In genomic region chr12:53895909-53896308, GRCm38 (mm10) we compare ENCODE assay signal across 25 mouse cellular contexts.
"Had no signal": no experiment of that assay in that cellular context is flagged by ENCODE, and none has a peak within 500 bp of the region (broad histone marks: within the 10 kb centered on the region; RNA-seq: fewer than 3 reads in every experiment).

No protein-coding gene starts in this region.

- DNase-seq: gastrocnemius, adult 2 months; gastrocnemius, postnatal 10 days; gastrocnemius, postnatal 25 days; heart, adult 18-20 months; heart, postnatal 10 days; heart, postnatal 4 days; kidney, adult 18-20 months; kidney, adult 8-10 months; kidney, postnatal 10 days; kidney, postnatal 25 days; kidney, postnatal 4 days; liver had no signal

- H3K27ac ChIP-seq: gastrocnemius, adult 2 months; heart, embryonic 10.5 days; hindbrain, embryonic 10.5 days; hindbrain, embryonic 12.5 days; hindbrain, embryonic 14.5 days; intestine, embryonic 15.5 days; layer of hippocampus, adult 2 months; left cerebral cortex, adult 2 months; limb, embryonic 10.5 days; limb, embryonic 12.5 days had no signal

- H3K4me2 ChIP-seq: heart, embryonic 12.5 days; hindbrain, embryonic 12.5 days; hindbrain, embryonic 14.5 days; intestine, embryonic 15.5 days; limb, embryonic 12.5 days had no signal

- H3K9me3 ChIP-seq: heart, embryonic 10.5 days; heart, embryonic 12.5 days; hindbrain, embryonic 10.5 days; hindbrain, embryonic 12.5 days; intestine, embryonic 15.5 days; limb, embryonic 10.5 days; limb, embryonic 12.5 days had no signal

- H3K4me3 ChIP-seq: gastrocnemius, adult 2 months; heart, embryonic 10.5 days; heart, embryonic 12.5 days; hindbrain, embryonic 10.5 days; hindbrain, embryonic 12.5 days; intestine, embryonic 15.5 days; layer of hippocampus, adult 2 months; left cerebral cortex, adult 2 months; limb, embryonic 10.5 days; limb, embryonic 12.5 days had no signal

- H3K27me3 ChIP-seq: heart, embryonic 12.5 days; hindbrain, embryonic 12.5 days; intestine, embryonic 15.5 days; limb, embryonic 12.5 days had no signal

- ATAC-seq: hindbrain, embryonic 16.5 days; inflammation-experienced regulatory T-cells, adult 6 months; intestine, embryonic 15.5 days; intestine, postnatal 0 days had no signal

- H3K36me3 ChIP-seq: heart, embryonic 10.5 days; heart, embryonic 12.5 days; hindbrain, embryonic 10.5 days; hindbrain, embryonic 12.5 days; intestine, embryonic 15.5 days; limb, embryonic 10.5 days; limb, embryonic 12.5 days had no signal

- H3K9ac ChIP-seq: heart, embryonic 12.5 days; hindbrain, embryonic 12.5 days; hindbrain, embryonic 14.5 days; intestine, embryonic 15.5 days; limb, embryonic 12.5 days had no signal

- H3K4me1 ChIP-seq: heart, embryonic 10.5 days; heart, embryonic 12.5 days; hindbrain, embryonic 10.5 days; hindbrain, embryonic 12.5 days; intestine, embryonic 15.5 days; limb, embryonic 10.5 days; limb, embryonic 12.5 days had no signal
